Mouse (Mus musculus): ENCODE data around the gene Gucy2g. TPM values are rescaled to one million over a fixed set of nuclear protein-coding genes. Genes with fewer than 3 reads are reported as not detected.

Gucy2g gene
- polyA plus RNA-seq (2012; rRNA removed), result 3.8 and 4.6 TPM in 2 replicates

DNA sequence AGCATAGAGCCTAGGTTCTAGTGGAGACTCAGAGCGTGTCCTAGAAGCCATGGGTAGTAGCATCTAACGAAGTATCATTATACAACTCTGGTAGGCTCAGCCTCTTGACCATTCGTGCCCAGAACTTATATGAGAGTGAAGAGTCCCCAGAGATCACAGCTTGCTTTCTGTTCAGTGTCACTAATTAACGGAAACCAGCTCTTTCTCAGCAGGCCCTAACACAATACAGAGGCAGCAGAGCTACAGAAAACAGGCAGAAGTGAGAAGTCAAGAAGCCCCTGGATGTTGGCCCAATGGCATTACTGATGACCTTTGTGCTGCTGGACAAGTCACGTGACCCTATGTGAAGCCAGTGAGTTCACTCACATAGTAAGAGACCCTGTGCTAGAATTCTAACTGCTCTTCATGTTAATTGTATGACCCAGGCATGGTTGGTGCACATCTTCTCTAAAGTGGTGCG lies at the start of gene Gucy2g:
Gene Gucy2g (minus strand): TSS at position 51 of the 460 bp plus-strand sequence.
- DNase-seq (ENCODE audit: extremely low spot score in 1 of 2, low spot score in 1 of 2), result no peak

- DNase-seq (ENCODE audit: extremely low spot score in 1 of 2, low spot score in 1 of 2), result no peak
Observed at GRCm38 (mm10) chr19:55288974-55289373, 47.9 kb upstream of the Gucy2g start.

GRCm38 (mm10) chr19:55286034-55286433 lies 45.0 kb upstream of the Gucy2g start:
- DNase-seq (ENCODE audit: extremely low spot score in 1 of 2, low spot score in 1 of 2), result no peak

DNA sequence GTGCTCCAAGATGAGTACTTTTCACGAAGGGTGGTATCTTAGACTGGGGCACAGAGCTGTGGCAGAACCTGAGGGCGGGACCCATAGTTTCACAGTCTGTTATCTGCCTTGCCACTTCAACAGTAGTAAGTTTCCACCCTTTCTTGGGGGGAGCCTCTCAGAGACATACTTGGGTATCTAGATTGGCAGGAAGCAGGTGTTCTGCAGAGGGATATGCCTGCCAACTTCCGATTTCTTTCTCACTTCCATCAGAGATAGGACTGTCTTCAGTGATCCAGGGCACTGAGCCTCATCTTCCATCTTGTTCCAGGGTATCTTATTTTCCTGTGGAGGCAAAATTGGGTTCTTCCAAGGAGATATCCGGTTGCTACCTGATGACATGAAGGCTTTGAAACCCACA lies 43.1 kb upstream of the Gucy2g start:
- DNase-seq (ENCODE audit: extremely low spot score in 1 of 2, low spot score in 1 of 2), result no peak

DNA sequence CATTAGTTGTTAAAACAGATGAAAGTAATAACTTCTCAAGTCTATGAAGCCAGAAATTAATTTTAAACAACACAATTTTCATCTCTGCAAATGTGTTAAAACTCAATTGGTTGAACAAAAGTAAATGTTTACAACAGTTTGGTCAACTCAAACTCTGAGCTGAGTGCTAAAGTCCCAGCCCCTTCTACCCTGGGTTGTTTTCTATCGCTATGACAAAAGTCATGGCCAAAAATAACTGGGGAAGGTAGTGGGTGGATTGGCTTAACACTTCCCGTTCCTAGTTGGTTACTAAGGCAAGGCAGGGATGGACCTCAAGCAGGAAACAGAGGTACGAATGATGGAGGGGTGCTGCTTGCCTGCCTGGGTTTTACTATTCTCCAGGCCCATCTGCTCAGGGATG lies 35.7 kb upstream of the Gucy2g start:
- no peak for DNase-seq (ENCODE audit: extremely low spot score in 1 of 2, low spot score in 1 of 2)

DNA sequence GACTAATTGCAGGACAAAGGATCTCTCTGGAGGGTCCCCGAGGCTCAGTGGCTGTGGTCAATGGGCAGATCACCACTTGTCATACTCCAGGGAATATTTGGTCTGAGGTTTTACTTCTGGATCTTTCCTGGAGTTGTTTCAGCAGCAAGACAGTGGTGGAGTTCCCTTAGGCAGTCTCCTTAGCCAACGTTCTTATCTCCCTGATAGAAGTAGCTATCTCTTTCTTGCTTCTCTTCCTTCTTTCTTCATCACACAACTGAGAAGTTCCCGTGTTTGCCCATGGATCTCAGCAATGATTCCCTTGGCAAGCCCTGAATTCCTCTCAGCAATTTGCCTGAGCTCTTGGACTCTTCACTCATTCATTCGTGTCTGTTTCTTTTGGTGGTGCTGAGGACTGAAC lies 35.1 kb upstream of the Gucy2g start:
- DNase-seq (ENCODE audit: extremely low spot score in 1 of 2, low spot score in 1 of 2), result no peak

DNA sequence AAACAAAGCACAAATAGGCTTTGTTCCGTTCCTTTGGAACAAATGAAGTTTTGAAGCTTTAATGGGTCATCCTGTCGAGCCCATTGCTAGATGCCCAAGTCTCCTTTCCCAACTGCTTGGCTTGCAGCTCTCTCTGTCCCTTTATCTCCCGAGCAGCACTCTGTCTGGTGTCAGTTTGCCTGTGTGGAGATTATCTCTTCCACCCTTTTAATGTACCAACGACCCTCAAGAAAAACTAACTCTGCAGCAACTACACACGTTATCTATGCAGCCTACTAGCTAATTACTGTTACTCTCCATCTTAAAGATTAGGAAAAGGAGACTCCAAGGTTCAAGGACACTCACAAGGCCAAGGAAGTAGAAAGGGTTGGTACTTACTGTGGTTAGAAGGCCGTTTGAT lies 32.3 kb upstream of the Gucy2g start:
- DNase-seq (ENCODE audit: extremely low spot score in 1 of 2, low spot score in 1 of 2), result no peak

- no peak for DNase-seq (ENCODE audit: extremely low spot score in 1 of 2, low spot score in 1 of 2)
Observed at GRCm38 (mm10) chr19:55271448-55271847, 30.4 kb upstream of the Gucy2g start.

- DNase-seq (ENCODE audit: extremely low spot score in 1 of 2, low spot score in 1 of 2), result no peak
Observed at GRCm38 (mm10) chr19:55269051-55269450, 28.0 kb upstream of the Gucy2g start.

- no peak for DNase-seq (ENCODE audit: extremely low spot score in 1 of 2, low spot score in 1 of 2)
Observed at GRCm38 (mm10) chr19:55268150-55268549, 27.1 kb upstream of the Gucy2g start.

- DNase-seq (ENCODE audit: extremely low spot score in 1 of 2, low spot score in 1 of 2), result no peak
Observed at GRCm38 (mm10) chr19:55266786-55267185, 25.8 kb upstream of the Gucy2g start.

GRCm38 (mm10) chr19:55265269-55265668 lies 24.2 kb upstream of the Gucy2g start:
- no peak for DNase-seq (ENCODE audit: extremely low spot score in 1 of 2, low spot score in 1 of 2)

DNA sequence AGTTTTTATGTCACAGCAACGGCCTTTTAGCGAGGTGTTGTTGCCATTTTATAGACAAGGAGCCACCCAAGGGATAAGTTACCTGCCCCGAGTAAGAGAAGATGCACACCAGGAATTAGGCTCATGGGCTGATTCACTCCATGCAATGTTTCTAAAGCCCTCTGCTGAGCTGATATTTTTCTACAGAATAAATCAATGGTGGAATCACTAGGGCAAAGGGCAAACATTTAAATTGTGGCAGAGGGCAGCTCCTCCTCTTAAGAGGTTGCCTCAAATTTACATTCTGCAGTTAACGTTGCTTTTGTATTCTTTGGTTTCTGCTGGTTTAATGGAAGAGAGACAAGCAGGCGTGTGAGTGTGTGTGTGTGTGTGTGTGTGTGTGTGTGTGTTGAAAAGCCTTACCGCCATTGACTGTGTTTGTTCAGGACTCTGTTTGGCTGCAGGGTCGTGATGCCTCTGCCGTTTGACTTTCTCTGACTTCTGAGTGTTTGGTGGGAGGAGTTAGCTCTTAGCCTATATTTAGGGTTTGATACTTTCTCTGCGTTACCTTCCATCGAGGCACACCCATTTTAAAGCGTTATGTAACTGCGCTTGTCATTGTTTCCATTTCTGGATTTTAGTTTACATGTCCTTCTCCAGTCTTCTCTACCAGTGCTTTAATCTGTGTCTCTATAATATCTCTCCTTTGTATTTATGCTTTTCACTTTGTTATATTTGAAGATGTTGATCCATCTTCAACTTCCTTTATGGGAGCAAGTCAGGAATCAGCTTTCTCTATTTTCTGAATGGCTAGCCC lies 19.6 kb upstream of the Gucy2g start:
- DNase-seq (ENCODE audit: extremely low spot score in 1 of 2, low spot score in 1 of 2), result no peak

DNA sequence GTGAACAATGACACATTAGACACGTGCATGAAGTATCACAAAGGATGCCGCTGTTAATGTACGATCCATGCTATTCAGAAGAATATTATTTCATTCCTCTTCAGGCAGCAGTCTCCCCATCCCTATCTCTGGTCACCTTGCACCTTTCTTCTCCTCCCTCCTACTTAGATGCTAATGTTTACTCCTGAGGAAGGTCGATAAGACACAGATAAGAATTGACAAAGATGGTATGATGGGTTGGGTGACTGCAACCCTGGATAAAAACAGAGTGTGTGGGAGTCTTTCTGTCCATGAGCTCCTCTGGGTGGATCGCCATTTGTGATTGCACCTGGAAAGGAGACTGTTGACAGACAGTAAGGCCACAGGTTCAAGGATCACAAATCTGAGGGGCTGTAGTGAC lies 17.5 kb upstream of the Gucy2g start:
- no peak for DNase-seq (ENCODE audit: extremely low spot score in 1 of 2, low spot score in 1 of 2)

- no peak for DNase-seq (ENCODE audit: extremely low spot score in 1 of 2, low spot score in 1 of 2)
Observed at GRCm38 (mm10) chr19:55257656-55258375, 16.8 kb upstream of the Gucy2g start.

- DNase-seq (ENCODE audit: extremely low spot score in 1 of 2, low spot score in 1 of 2), result peak; percentile 36 to 67
Observed at GRCm38 (mm10) chr19:55256156-55256555, 15.1 kb upstream of the Gucy2g start.

DNA sequence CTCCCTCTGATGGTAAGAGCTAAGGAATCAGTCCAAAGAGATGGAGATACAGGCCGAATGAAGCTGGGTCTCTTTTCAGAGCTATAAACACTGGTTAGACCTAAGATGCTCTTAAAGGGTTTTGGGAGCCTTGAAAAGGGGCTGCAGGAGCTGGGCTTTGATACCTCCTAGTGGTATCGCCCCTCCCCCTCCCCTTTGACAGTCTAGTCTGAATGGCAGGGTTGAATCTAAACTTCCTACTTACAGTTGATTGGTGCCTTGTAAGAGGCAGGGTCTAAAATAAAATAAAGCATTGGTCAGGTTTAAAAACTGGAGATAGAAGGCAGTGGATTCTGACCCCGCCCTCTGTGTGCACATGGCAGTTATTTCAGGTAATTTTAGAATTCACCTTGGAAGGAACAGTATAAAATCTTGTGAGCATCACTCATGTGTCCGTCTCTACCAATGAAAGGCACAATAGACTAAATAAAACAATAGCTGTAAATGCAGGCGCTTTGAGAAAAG lies 13.5 kb upstream of the Gucy2g start:
- DNase-seq (ENCODE audit: extremely low spot score in 1 of 2, low spot score in 1 of 2), result peak in 1 of 2 experiments; percentile 46

GRCm38 (mm10) chr19:55253570-55254441 lies 12.8 kb upstream of the Gucy2g start:
- peak in 1 of 2 experiments; percentile 72 for DNase-seq (ENCODE audit: extremely low spot score in 1 of 2, low spot score in 1 of 2)

DNA sequence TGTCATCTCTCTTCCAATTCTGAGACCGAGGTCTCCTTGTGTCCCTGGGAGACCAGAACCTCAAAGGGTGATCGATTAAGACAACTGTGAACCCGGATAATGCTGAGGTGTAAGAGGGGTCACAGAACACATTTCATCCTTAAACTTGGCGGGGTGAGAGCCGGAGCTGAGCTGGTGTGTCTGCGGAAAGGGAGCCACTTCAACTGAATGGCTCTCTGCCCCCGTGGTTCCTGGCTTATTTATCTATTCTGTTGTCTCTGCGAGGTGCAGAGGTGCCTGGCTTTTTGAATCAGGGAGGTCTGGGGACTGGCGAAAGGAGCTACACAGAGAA lies 12.2 kb upstream of the Gucy2g start:
- DNase-seq (ENCODE audit: extremely low spot score in 1 of 2, low spot score in 1 of 2), result no peak

DNA sequence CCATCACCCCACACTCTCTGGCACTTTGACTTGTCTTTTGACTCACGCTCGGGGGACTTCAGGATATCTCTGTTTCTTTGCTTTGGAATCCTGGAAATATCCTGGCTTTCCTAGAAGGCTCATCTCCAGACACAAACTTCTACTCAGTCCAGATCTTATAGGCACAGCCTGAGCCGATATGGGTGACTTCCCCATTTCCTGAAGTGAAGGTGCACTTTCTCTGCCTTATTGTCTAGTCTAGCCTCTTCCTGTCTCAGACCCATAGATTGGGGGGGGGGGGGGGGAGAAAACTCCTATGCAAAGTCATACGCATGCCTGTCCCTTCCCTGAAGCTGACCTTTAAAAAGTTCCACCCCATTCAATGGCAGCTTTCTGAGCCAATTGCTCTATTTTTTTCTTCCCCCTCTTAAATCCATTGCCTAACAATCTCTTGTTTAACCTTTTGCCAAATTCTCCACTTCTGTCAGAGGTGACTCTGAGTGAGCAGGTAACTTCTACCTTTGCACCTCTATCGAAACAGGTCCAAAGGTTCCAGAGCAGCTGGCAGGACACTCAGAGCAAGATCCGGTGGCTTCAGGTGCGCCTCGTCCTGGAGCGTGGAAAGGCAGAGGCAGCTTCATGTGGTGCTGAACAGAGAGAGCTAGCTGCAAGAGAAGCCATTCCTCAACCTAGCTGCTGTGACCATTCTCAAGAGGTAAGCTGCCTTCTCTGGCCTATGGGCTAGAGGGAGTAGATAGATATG lies 10.5 kb upstream of the Gucy2g start, which contains the start of gene Acsl5:
Gene Acsl5 (plus strand): TSS at position 556 of the 742 bp plus-strand sequence.
- DNase-seq (ENCODE audit: extremely low spot score in 1 of 2, low spot score in 1 of 2), result no peak

All from frontal cortex, adult 2 months (tissue).